Mouse (Mus musculus) kidney, adult 2 months (tissue): ENCODE data around the gene Gm45713. TPM values are rescaled to one million over a fixed set of nuclear protein-coding genes. Genes with fewer than 3 reads are reported as not detected.
A peak's percentile ranks its signal among the peaks of the same experiment; 100 is the strongest.

ENCODE experiments used
- DNase-seq: peaks from one replicate; pipeline ENCODE4 v3.0.0; 2021
- H3K27ac ChIP-seq: fragments of 200-500 bp; 2 replicates; pipeline ENCODE4 v1.5.1; 2012; ENCODE audit warnings: low read depth, low read length, control low read depth, inconsistent platforms; ENCODE audit not compliant: insufficient read depth
- H3K27me3 ChIP-seq: fragments of 200-500 bp; replicated peaks from 2 replicates; pipeline ENCODE4 v1.6.1; 2012; ENCODE audit warnings: mild to moderate bottlenecking, moderate library complexity, low read length, inconsistent platforms; ENCODE audit not compliant: control insufficient read depth, insufficient read depth
- H3K36me3 ChIP-seq: fragments of 200-500 bp; 2 replicates; pipeline ENCODE4 v1.6.1; 2012; ENCODE audit warnings: mild to moderate bottlenecking, moderate library complexity, low read length, inconsistent platforms; ENCODE audit not compliant: control insufficient read depth, insufficient read depth
- H3K4me1 ChIP-seq: fragments of 200-500 bp; 2 replicates; pipeline ENCODE4 v1.6.1; 2011; ENCODE audit warnings: low read length; ENCODE audit not compliant: control insufficient read depth, insufficient read depth
- H3K4me3 ChIP-seq: fragments of 200-500 bp; 2 replicates; pipeline ENCODE4 v1.5.1; 2011; ENCODE audit warnings: mild to moderate bottlenecking, low read depth, low read length, control low read depth; ENCODE audit not compliant: insufficient read depth
- CTCF ChIP-seq: fragments of 200-500 bp; conservative IDR thresholded peaks from 2 replicates; pipeline ENCODE4 v1.5.1; 2011; ENCODE audit warnings: low read depth, mild to moderate bottlenecking, control low read depth, low read length, moderate library complexity, mixed read lengths; ENCODE audit not compliant: insufficient read depth, insufficient read length
- POLR2A ChIP-seq: fragments of 200-500 bp; IDR thresholded peaks from one replicate; pipeline ENCODE4 v1.6.1; 2011; ENCODE audit warnings: low read depth, low read length, control low read depth
- WGBS: fragments of 180-500 bp; shearing (Covaris S2); methylation state at CpG from one replicate; pipeline ENCODE4 v1.1.7; 2018; 5-methylcytosine and 5-hydroxymethylcytosine counted together
- polyA plus RNA-seq: library from polyadenylated mRNA; depleted of rRNA; stranded (reverse); fragments of >200 nt; gene quantifications from 2 replicates; pipeline ENCODE4 v1.2.3, GENCODE M21; 2012

Gene Gm45713
- polyA plus RNA-seq, 1 experiment = 5.6 TPM

DNA sequence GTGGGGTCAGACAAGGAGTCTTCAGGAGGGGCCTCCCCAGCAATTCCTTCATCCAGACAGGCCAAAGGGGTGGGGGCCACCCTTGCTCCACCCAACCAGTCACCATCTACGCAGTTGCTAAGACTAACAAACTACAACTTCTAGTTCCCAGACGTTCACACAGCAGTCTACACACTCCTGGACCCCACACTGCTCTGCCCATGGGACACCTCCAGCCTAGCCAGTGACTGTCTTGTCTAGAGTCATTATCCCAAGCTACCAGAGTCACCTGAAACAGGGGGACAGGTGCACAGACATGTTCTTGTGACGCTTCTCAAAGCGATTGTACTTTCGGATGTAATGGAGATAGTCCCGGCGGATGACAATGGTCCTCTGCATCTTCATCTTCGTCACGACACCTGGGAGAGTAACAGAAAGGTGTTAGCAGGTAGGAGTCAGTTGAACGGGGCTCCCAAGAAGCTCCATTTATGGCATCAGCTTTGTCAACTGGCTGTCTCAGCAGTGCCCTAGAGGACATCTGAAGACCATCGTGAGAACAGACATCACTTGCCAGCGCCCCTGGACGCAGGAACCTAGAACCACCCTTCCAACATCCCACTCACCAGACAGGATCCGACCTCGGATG is 13.4 kb downstream of the Gm45713 start:
- TF ChIP-seq POLR2A = no peak
- no peak for TF ChIP-seq CTCF
- peaks cover 14% of the 10 kb centered on the region; the same call in 1 of the 2 replicates for H3K36me3 ChIP-seq
- H3K4me1 ChIP-seq = peaks cover 18% of the 10 kb centered on the region
- H3K27ac ChIP-seq = no peak overlapping the region
- WGBS = 72% methylated on average over 15 of the region's 15 CpGs
- H3K27me3 ChIP-seq = no peaks in the 10 kb centered on the region
- no peak for DNase-seq
- peak overlapping the region; percentile 91 for H3K4me3 ChIP-seq

DNA sequence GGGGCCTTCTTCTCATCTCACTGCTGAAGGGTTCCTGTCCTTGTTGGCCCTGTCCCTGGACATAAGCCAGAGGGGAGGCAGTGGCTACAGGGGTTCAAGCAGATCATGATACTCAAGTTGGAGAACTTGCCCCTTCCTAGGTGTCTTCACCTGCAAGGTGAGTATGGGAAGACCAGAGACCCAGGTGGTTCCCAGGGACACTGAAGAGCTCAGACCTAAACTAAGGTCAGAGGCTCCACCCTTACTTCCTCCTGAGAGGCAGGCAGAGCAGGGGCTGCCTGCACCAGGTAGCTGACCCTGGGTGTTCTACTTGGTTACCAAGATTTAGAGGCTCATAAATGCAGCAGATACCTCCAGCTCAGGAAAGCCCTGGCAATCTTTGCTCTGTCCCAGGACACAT is 14.1 kb downstream of the Gm45713 start:
- no peak for DNase-seq
- H3K4me1 ChIP-seq = peaks cover 13% of the 10 kb centered on the region
- peaks cover 12% of the 10 kb centered on the region; the same call in 1 of the 2 replicates for H3K36me3 ChIP-seq
- peak overlapping the region; percentile 12; the same call in 1 of the 2 replicates for H3K4me3 ChIP-seq
- H3K27me3 ChIP-seq = no peaks in the 10 kb centered on the region
- peak overlapping the region; percentile 40; the same call in 1 of the 2 replicates for H3K27ac ChIP-seq
- TF ChIP-seq CTCF = no peak

DNA sequence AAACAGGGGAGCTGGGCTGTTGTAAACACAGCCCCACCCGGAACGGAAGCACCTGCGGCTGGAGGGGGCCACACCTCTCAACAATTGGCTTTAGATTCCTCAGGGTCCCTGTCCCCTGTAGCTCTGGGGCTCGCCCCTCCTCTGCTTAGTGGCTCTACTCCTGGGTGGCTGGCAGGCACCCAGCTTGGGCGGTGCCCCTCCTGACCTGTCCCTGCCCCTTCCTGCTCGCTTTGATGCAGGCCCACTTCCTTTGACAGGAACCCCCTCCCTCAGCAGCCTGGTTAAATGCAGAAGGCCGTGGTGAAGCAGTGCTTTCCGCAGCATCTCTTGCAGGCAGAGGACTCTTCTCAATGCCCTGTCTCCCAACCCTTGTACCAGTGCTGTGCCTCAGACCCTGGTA is 14.6 kb downstream of the Gm45713 start:
- Histone ChIP-seq H3K27ac (peak overlapping the region; percentile 40; the same call in 1 of the 2 replicates), H3K36me3 (peaks cover 9% of the 10 kb centered on the region; the same call in 1 of the 2 replicates), H3K4me3 (peak overlapping the region; percentile 12; the same call in 1 of the 2 replicates), H3K4me1 (peaks cover 11% of the 10 kb centered on the region), H3K27me3 (no peaks in the 10 kb centered on the region)
- 43% methylated on average over 8 of the region's 8 CpGs for WGBS
- DNase-seq = peak; percentile 81
- TF ChIP-seq POLR2A = peak; percentile 7
- no peak for TF ChIP-seq CTCF

DNA sequence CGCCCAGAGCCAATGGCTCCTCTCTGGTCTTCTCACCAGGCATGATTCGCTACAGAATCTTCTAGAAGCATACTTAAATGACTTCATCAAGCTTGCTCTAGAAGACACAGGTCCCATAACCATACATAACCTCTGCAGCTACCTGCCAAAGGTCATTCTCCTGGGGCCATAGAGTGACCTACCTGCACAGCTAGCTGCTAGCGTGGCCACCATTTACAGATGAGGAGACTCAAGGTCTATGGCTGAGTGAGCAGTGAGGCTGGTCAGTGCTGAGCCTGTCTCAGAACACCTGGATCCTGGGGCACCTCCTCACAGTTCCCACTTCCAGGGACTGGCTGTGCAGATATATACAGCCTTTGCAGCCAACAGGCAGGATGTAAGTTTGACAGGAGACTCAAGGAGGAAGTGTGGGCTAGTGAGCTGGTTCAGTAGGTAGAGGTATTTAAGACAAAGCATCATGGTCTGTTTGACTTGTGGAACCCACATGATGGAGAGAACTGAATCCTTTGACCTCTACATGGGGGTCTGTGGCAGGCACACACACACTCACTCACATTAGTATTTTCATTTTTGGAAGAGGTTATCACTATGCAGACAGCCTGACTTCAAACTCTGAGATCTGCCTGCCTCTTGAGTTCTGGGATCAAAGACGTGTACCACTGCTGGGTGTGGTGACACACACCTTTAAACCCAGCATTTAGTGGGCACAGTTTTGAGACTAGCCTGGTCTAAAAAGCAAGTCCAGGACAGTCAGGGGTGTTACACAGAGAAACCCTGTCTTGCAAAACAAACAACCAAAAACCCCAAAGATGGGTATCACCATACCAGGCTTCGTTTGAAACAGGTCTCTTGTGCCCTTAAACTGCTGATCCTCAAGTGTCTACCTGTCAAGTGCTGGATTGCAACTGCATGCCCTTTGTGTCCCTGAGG is 16.0 kb downstream of the Gm45713 start:
- Histone ChIP-seq H3K27ac (no peak overlapping the region), H3K4me1 (peaks cover 11% of the 10 kb centered on the region), H3K4me3 (no peak overlapping the region), H3K27me3 (no peaks in the 10 kb centered on the region), H3K36me3 (peaks cover 2% of the 10 kb centered on the region; the same call in 1 of the 2 replicates)
- 81% methylated on average over 5 of the region's 5 CpGs for WGBS
- no peak for DNase-seq
- no peak for TF ChIP-seq CTCF
- no peak for TF ChIP-seq POLR2A

DNA sequence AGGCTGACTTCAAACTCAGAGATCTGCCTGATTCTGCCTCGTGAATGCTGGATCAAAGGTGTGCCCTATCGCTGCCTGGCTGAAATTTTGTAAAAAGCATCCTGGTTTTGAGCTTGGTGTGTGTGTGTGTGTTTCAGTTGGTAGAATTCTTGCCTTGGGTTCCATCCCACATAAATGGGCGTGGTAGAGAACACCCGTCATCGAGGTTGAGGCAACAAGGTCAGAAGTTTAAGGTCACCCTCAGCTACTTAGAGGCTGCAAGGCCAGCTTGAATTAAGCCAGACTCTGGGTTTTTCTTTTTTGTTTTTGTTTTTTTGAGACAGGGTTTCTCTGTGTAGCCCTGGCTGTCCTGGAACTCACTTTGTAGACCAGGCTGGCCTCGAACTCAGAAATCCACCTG is 17.7 kb downstream of the Gm45713 start:
- peaks cover 2% of the 10 kb centered on the region; the same call in 1 of the 2 replicates for H3K36me3 ChIP-seq
- H3K4me1 ChIP-seq = peaks cover 7% of the 10 kb centered on the region
- H3K27me3 ChIP-seq = no peaks in the 10 kb centered on the region
- DNase-seq = no peak
- no peak overlapping the region for H3K4me3 ChIP-seq
- no peak for TF ChIP-seq CTCF
- TF ChIP-seq POLR2A = no peak
- no peak overlapping the region for H3K27ac ChIP-seq
- WGBS = 82% methylated on average over 6 of the region's 6 CpGs

DNA sequence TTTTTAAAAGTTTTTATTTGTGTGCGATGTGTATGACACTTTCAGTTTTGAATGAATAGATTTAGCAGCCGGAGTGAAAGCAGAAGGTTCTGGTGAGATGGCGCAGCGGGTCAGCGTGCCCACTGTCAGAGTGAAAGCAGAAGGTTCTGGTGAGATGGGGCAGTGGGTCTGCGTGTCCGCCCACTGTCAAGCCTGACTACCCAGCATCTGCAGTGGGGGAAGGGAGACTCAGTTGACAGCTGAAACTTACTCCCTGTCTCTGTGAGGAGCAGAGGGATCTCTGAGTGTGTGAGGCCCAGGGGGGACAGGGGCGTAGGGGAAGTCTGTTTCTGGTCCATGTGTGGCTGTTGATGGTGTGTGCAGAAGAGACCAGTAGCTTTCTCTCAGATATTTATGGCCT is 18.5 kb downstream of the Gm45713 start:
- 73% methylated on average over 8 of the region's 8 CpGs for WGBS
- Histone ChIP-seq H3K4me1 (no peaks in the 10 kb centered on the region), H3K27ac (no peak overlapping the region), H3K36me3 (peaks cover under 1% of the 10 kb centered on the region; the same call in 1 of the 2 replicates), H3K27me3 (no peaks in the 10 kb centered on the region), H3K4me3 (no peak overlapping the region)
- no peak for DNase-seq
- TF ChIP-seq CTCF (no peak), POLR2A (no peak)

DNA sequence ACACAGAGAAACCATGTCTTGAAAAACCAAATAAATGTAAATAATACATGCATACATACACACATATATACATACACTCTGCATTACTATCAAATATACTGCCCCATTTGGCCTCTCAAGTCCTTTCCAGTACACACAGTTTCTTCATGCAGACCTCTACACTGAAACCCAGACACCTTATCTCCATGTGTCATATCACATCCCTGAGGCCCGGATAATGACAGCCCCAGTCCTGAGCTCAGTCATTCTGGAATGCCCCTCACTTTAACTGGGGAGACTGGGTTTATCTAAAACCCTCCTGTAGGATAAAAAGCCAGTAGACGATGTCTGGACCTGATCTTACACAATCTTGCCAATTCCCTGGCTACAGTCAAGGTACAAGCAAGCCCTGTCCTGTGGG is 22.6 kb downstream of the Gm45713 start:
- H3K27ac ChIP-seq = no peak overlapping the region
- TF ChIP-seq POLR2A = no peak
- no peak for TF ChIP-seq CTCF
- H3K36me3 ChIP-seq = no peaks in the 10 kb centered on the region
- H3K4me3 ChIP-seq = no peak overlapping the region
- WGBS = 88% methylated on average over 2 of the region's 2 CpGs
- no peaks in the 10 kb centered on the region for H3K27me3 ChIP-seq
- no peaks in the 10 kb centered on the region for H3K4me1 ChIP-seq
- no peak for DNase-seq
